Mouse (Mus musculus): ENCODE results near the gene Agxt2.

DNA sequence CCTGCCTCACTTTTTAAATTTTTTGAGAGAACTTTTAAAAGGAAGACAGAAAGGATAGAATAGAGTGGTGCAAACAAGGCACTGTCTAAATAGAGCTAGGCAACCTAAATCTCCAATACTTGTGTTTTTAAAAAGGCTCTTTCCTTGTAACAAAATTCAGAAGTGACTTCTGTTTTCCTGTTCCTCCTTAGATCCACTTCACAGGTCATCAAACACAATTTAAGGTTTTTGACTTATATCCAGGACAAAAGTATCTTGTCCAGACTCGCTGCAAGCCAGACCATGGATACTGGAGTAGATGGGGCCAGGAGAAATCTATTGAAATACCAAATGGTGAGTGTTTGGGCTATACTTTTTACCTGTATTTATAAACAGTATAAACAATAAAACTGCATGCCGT is 33.3 kb upstream of the Agxt2 start, which contains the start of gene Gm21973:
- no peak for TF ChIP-seq GATA1 (IDR thresholded peaks at IDR 0.05; ENCODE audit: borderline replicate concordance, low read length)
- no peak for TF ChIP-seq CTCF (IDR thresholded peaks at IDR 0.05; ENCODE audit: low read depth, low read length)
